Comparison of ENCODE assay signal across 10 mouse cellular contexts in the genomic region with DNA sequence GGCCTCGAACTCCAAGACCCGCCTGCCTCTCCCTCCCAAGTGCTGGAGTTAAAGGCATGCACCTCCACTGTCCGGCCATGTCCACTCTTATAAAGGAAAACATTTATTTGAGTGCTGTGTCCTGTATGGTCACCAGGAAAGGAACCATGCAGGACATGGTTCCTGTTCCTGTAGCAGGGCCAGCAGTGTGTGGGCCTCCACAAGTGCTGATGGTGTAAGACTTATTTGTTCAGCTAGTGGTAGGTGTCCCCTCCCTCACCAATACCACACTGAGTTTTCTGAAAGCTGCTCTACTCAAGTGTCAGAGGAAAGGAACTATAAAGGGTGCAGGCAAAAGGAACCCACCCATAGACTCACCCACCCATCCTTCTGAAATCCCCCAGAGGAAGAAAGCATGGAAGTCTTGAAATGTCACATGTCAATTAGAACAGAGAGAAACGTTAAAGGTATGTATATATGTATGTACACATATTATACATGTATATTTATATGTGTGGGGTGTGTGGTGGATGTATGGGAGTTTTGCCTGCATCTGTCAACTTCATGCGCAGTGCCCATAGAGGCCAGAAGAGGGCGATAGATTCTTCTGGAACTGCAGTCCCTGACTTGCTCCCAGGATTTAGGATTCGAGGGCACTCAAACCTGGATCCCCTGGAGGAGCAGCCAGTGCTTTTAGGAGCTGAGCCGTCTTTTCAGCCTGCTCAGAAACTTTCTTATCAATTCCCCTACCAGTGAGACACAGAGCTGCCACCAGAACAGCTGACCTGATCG. TPM values are rescaled to one million over a fixed set of nuclear protein-coding genes. Genes with fewer than 3 reads are reported as not detected.
DNase-seq lines count a peak whose midpoint lies in the region; ATAC-seq and TF ChIP-seq lines count a peak whose summit lies in the region.
"Not testable (repeated sequence)": the region's sequence is repeated elsewhere in the genome, so short reads cannot be mapped to it uniquely, and the experiment has no call there.
"Had no signal": no experiment of that assay in that cellular context is flagged by ENCODE, and none has a peak within 500 bp of the region (broad histone marks: within the 10 kb centered on the region; RNA-seq: fewer than 3 reads in every experiment).

No protein-coding gene starts in this region.

- TF ChIP-seq POLR2A in bone marrow, adult 2 months (IDR thresholded peaks at IDR 0.05; ENCODE audit: borderline replicate concordance, control insufficient read depth, low read depth, low read length), result not testable (repeated sequence)

- not testable (repeated sequence) for H3K9me3 ChIP-seq in embryonic facial prominence, embryonic 11.5 days (replicated peaks; ENCODE audit: control insufficient read depth, low read length); heart, embryonic 12.5 days (replicated peaks); limb, embryonic 10.5 days (replicated peaks); midbrain, embryonic 11.5 days (ENCODE audit: control insufficient read depth, low read length)

- H3K4me3 ChIP-seq in bone marrow, adult 2 months (replicated peaks; ENCODE audit: control insufficient read depth, low read depth, low read length); embryonic facial prominence, embryonic 11.5 days (ENCODE audit: low read depth, low read length); heart, embryonic 12.5 days; limb, embryonic 10.5 days; midbrain, embryonic 11.5 days (ENCODE audit: low read depth, low read length): not testable (repeated sequence)

- WGBS in bone marrow, adult 2 months, result 44% methylated on average over 9 of the region's 9 CpGs
- 38% methylated on average over 9 of the region's 9 CpGs for WGBS in embryonic facial prominence, embryonic 11.5 days
- WGBS in heart, embryonic 12.5 days, result 31% methylated on average over 9 of the region's 9 CpGs
- 38% methylated on average over 9 of the region's 9 CpGs for WGBS in limb, embryonic 10.5 days
- WGBS in midbrain, embryonic 11.5 days, result 36% methylated on average over 9 of the region's 9 CpGs

- not testable (repeated sequence) for H3K27me3 ChIP-seq in embryonic facial prominence, embryonic 11.5 days (ENCODE audit: control insufficient read depth, insufficient read depth, low read length); heart, embryonic 12.5 days (replicated peaks); limb, embryonic 10.5 days (ENCODE audit: low read depth, poor library complexity, severe bottlenecking); midbrain, embryonic 11.5 days (ENCODE audit: control insufficient read depth, insufficient read depth, low read length)

- H3K4me2 ChIP-seq in embryonic facial prominence, embryonic 11.5 days (ENCODE audit: low read depth, low read length); midbrain, embryonic 11.5 days: not testable (repeated sequence)
- peak overlapping the region; percentile 34; the same call in 1 of the 2 replicates for H3K4me2 ChIP-seq in heart, embryonic 12.5 days

- H3K36me3 ChIP-seq in embryonic facial prominence, embryonic 11.5 days (replicated peaks; ENCODE audit: control insufficient read depth, insufficient read depth, low read depth, low read length); heart, embryonic 12.5 days; limb, embryonic 10.5 days; midbrain, embryonic 11.5 days (ENCODE audit: control insufficient read depth, insufficient read depth, low read length): not testable (repeated sequence)

- not testable (repeated sequence) for ATAC-seq in embryonic facial prominence, embryonic 11.5 days (replicated peaks; ENCODE audit: insufficient number of reproducible peaks, low FRiP score, low TSS enrichment, low read depth); heart, embryonic 12.5 days (ENCODE audit: insufficient number of reproducible peaks, low FRiP score)
- ATAC-seq in midbrain, embryonic 11.5 days (ENCODE audit: low FRiP score), result 0 out of 2 replicates have a peak, but pooled peaks have one; percentile 48

- not testable (repeated sequence) for H3K27ac ChIP-seq in bone marrow, adult 2 months (ENCODE audit: control insufficient read depth, insufficient read depth, low read depth, low read length, poor library complexity); embryonic facial prominence, embryonic 11.5 days (replicated peaks; ENCODE audit: low read depth, low read length); heart, embryonic 12.5 days (ENCODE audit: poor library complexity, severe bottlenecking); limb, embryonic 10.5 days; midbrain, embryonic 11.5 days (ENCODE audit: low read depth, low read length)

- not testable (repeated sequence) for H3K9ac ChIP-seq in embryonic facial prominence, embryonic 11.5 days (replicated peaks; ENCODE audit: low read length); heart, embryonic 12.5 days; midbrain, embryonic 11.5 days (ENCODE audit: low read length)

- DNase-seq in A20 (ENCODE audit: low read depth, low spot score), result peak; percentile 45
- peak; percentile 75 for DNase-seq in embryonic facial prominence, embryonic 11.5 days (ENCODE audit: low spot score)
- peak; percentile 20 for DNase-seq in kidney, adult 9 months
- DNase-seq in limb, embryonic 10.5 days (ENCODE audit: low spot score), result peak; percentile 55
- peak; percentile 93 for DNase-seq in midbrain, embryonic 11.5 days (ENCODE audit: low spot score, missing footprints)
- DNase-seq in right cerebral cortex, postnatal 4 days, result peak; percentile 38

- TF ChIP-seq CTCF in bone marrow, adult 2 months (IDR thresholded peaks at IDR 0.05; ENCODE audit: control insufficient read depth, insufficient read depth, low read length), result peak; percentile 63

- H3K4me1 ChIP-seq in bone marrow, adult 2 months (ENCODE audit: control insufficient read depth, insufficient read depth, low read length); embryonic facial prominence, embryonic 11.5 days (ENCODE audit: control insufficient read depth, insufficient read depth, low read length); heart, embryonic 12.5 days (replicated peaks); limb, embryonic 10.5 days; midbrain, embryonic 11.5 days (ENCODE audit: control insufficient read depth, insufficient read depth, low read length): not testable (repeated sequence)

RNA-seq across cellular contexts. Expression of gene Rnase2b, which starts 10.2 kb away (rescaled TPM):
- not detected in 2 replicates for polyA plus RNA-seq in bone marrow, adult 2 months (2011; ENCODE audit: insufficient read depth, insufficient read length, low replicate concordance, missing spikeins)
- not detected in 2 replicates for polyA plus RNA-seq in embryonic facial prominence, embryonic 11.5 days (2014; fragmentation: Nextera tagmentation; extraction: Ambion mirVana)
- not detected in 2 replicates for polyA plus RNA-seq in heart, embryonic 12.5 days (2016; fragmentation: Nextera tagmentation; extraction: Ambion mirVana)
- not detected in 2 replicates for polyA plus RNA-seq in limb, embryonic 10.5 days (2016; fragmentation: Nextera tagmentation; extraction: Ambion mirVana)
- polyA plus RNA-seq in midbrain, embryonic 11.5 days (2014; fragmentation: Nextera tagmentation; extraction: Ambion mirVana), result not detected in 2 replicates
- polyA plus RNA-seq: midbrain, embryonic 16.5 days; stomach, embryonic 14.5 days had no signal

RNA-seq across cellular contexts. Expression of gene Rnase1, which starts 25.7 kb away (rescaled TPM):
- not detected in 2 replicates for polyA plus RNA-seq in bone marrow, adult 2 months (2011; ENCODE audit: insufficient read depth, insufficient read length, low replicate concordance, missing spikeins)
- not detected in 2 replicates for polyA plus RNA-seq in embryonic facial prominence, embryonic 11.5 days (2014; fragmentation: Nextera tagmentation; extraction: Ambion mirVana)
- 0.19 TPM in 1 of 2 replicates, not detected in the other for polyA plus RNA-seq in heart, embryonic 12.5 days (2016; fragmentation: Nextera tagmentation; extraction: Ambion mirVana)
- 0.15 TPM in 1 of 2 replicates, not detected in the other for polyA plus RNA-seq in limb, embryonic 10.5 days (2016; fragmentation: Nextera tagmentation; extraction: Ambion mirVana)
- not detected in 2 replicates for polyA plus RNA-seq in midbrain, embryonic 11.5 days (2014; fragmentation: Nextera tagmentation; extraction: Ambion mirVana)

RNA-seq across cellular contexts. Expression of gene Ang2, which starts 26.7 kb away (rescaled TPM):
- polyA plus RNA-seq in bone marrow, adult 2 months (2011; ENCODE audit: insufficient read depth, insufficient read length, low replicate concordance, missing spikeins), result not detected in 2 replicates
- polyA plus RNA-seq in embryonic facial prominence, embryonic 11.5 days (2014; fragmentation: Nextera tagmentation; extraction: Ambion mirVana), result not detected in 2 replicates
- not detected in 2 replicates for polyA plus RNA-seq in heart, embryonic 12.5 days (2016; fragmentation: Nextera tagmentation; extraction: Ambion mirVana)
- polyA plus RNA-seq in limb, embryonic 10.5 days (2016; fragmentation: Nextera tagmentation; extraction: Ambion mirVana), result not detected in 2 replicates
- not detected in 2 replicates for polyA plus RNA-seq in midbrain, embryonic 11.5 days (2014; fragmentation: Nextera tagmentation; extraction: Ambion mirVana)
- polyA plus RNA-seq: midbrain, embryonic 16.5 days; stomach, embryonic 14.5 days had no signal

RNA-seq across cellular contexts. Expression of gene Ear14, which starts 30.9 kb away (rescaled TPM):
- polyA plus RNA-seq in bone marrow, adult 2 months (2011; ENCODE audit: insufficient read depth, insufficient read length, low replicate concordance, missing spikeins), result not detected in 2 replicates
- not detected in 2 replicates for polyA plus RNA-seq in embryonic facial prominence, embryonic 11.5 days (2014; fragmentation: Nextera tagmentation; extraction: Ambion mirVana)
- polyA plus RNA-seq in heart, embryonic 12.5 days (2016; fragmentation: Nextera tagmentation; extraction: Ambion mirVana), result not detected in 2 replicates
- not detected in 2 replicates for polyA plus RNA-seq in limb, embryonic 10.5 days (2016; fragmentation: Nextera tagmentation; extraction: Ambion mirVana)
- polyA plus RNA-seq in midbrain, embryonic 11.5 days (2014; fragmentation: Nextera tagmentation; extraction: Ambion mirVana), result not detected in 2 replicates
- polyA plus RNA-seq: midbrain, embryonic 16.5 days; stomach, embryonic 14.5 days had no signal

RNA-seq across cellular contexts. Expression of gene Rnase6, which starts 48.6 kb away (rescaled TPM):
- 11.6 and 19.4 TPM in 2 replicates for polyA plus RNA-seq in bone marrow, adult 2 months (2011; ENCODE audit: insufficient read depth, insufficient read length, low replicate concordance, missing spikeins)
- polyA plus RNA-seq in embryonic facial prominence, embryonic 11.5 days (2014; fragmentation: Nextera tagmentation; extraction: Ambion mirVana), result not detected in 2 replicates
- 0.29 TPM in 1 of 2 replicates, not detected in the other for polyA plus RNA-seq in heart, embryonic 12.5 days (2016; fragmentation: Nextera tagmentation; extraction: Ambion mirVana)
- polyA plus RNA-seq in limb, embryonic 10.5 days (2016; fragmentation: Nextera tagmentation; extraction: Ambion mirVana), result 0.14 TPM in 1 of 2 replicates, not detected in the other
- 0.12 TPM in 1 of 2 replicates, not detected in the other for polyA plus RNA-seq in midbrain, embryonic 11.5 days (2014; fragmentation: Nextera tagmentation; extraction: Ambion mirVana)

Comparison
In these comparisons a context has a peak if more than half of its experiments do, and no peak if none do; other contexts are left out.
1. DNase-seq: peak in every context shown above with its lines; median percentile 93 in midbrain, embryonic 11.5 days; 75 in embryonic facial prominence, embryonic 11.5 days; 55 in limb, embryonic 10.5 days; 45 in A20; 38 in right cerebral cortex, postnatal 4 days; 20 in kidney, adult 9 months.